Mouse (Mus musculus) cerebellum, postnatal 25 days (tissue): ENCODE measurements around the gene Crtam.

ENCODE experiments used
- DNase-seq, 2 experiments: peaks; one replicate each; pipeline ENCODE4 v3.0.0; 2021; ENCODE audit warnings: mixed read lengths in 2 of 2

Gene Crtam

DNA sequence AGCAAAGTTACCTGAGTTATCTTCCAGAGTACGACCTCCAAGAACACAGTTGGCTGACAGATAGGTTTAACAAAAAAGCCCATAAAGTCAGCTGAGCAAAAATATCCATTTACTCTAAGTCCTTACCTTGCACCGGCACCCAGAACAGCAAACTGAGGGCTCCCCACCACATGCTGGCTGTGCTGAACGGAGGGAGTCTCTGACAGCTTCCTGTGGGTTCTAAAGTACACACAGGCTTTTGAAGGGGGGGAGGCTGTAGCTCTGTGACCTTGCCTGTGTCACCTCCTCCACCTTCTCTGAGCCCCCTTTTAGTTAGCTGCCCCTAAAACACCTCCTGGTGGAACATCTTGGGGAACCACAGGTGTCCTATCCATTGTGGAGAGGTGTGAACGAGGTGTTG lies at the start of gene Crtam:
TSS of gene Crtam (minus strand) at position 214 of the 400 bp plus-strand sequence.
- DNase-seq, result peak in 1 of 2 experiments; percentile 30

DNA sequence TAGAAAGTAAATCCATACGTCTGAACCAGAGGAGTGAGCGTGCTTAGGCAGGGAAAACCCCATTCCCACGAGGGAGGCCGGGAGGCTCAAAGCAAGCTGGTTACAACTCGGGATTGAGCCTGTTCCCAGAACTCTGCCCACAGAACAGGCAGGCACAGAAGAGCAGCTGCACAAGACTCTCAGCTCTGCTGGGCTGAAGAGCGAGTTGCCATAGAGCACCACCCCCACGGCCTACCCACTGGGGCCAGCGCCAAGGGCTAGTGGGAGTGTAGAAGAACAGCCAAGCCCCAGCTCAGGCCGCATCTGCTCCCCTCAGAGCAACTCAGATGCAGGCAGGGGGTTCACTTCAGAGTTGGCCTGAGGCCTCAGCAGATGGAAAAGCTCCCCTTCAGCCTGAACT lies 49.7 kb upstream of the Crtam start:
- peak; percentile 86 to 91 for DNase-seq

DNA sequence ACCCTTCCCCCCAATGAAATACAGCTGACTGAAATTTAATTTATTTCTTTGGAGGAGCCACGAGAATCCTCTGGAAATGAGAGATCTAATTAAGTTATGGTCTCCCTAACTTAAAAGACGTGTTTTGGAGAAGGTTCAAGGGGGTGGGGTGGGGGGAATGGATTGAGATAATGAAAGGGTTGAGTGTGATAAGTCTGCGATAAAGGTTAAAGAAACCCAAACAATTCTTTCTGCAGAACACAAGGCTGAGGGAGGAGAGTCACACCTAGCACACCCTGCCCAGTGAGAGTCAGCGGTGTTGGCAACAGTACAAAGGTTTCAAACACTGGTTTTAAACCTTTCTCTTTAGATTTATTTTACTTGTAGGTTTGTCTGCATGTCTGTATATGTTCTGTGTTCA lies 49.0 kb upstream of the Crtam start:
- no peak for DNase-seq

DNA sequence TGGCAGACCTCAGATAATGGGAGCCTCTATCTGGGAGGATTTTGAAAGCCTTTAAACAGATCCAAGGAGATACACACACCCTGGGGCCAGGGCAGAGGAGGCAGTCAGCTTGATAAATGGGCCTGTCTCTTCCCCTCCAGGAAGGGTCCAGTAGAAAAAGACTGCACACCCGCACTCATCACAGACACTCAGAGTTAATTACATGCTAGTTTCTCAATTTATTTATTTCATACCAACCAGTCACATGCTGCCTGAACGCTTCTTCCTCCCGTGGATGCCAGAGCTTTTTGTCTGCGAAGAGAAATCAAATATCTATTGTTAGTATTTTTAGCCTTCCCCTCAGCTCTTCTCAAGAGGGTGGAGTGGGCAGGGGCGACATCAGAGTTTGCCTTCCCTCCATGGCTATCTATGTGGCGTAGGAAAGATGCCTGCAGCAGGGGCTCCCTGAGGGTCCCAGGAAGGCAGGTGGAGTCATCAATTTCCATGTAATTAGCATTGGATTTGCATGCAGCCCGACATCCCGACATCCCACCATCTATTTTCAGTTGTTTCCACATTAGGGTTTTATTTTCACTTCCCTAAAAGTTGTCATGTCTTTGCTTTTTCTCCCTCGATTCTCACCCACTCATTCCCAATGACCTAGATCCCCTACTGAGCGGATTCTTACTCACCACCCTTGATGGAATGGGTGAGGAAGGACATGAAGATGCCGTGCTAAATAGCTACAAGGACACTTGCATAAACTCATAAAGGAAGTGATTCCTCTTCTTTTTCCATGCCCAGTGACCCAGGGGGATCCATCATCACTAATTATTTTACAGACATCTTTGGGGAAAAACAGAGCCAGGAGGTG lies 46.9 kb upstream of the Crtam start:
- no peak for DNase-seq

GRCm38 (mm10) chr9:41050331-41051079 lies 46.1 kb upstream of the Crtam start:
- DNase-seq, result peak in 1 of 2 experiments; percentile 54

DNA sequence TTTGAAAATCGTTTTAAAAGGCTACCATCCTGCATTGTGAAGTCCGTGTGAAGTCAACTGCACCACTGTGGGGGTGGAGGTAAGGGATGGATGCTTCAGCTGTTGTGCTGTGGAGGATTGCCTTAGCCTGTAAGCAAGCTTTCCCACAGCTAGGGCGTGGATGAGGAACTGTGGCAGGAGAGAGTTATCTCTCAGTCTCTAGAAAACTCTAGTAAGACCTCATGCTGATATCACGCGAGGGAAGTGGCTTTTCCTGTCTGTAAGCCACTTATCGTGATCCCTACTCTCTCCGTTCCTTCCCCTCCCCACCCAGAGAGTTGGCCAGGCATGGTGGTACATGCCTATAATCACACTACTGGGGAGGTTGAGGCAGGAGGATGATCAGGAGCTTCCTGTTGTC lies 44.9 kb upstream of the Crtam start:
- no peak for DNase-seq

DNA sequence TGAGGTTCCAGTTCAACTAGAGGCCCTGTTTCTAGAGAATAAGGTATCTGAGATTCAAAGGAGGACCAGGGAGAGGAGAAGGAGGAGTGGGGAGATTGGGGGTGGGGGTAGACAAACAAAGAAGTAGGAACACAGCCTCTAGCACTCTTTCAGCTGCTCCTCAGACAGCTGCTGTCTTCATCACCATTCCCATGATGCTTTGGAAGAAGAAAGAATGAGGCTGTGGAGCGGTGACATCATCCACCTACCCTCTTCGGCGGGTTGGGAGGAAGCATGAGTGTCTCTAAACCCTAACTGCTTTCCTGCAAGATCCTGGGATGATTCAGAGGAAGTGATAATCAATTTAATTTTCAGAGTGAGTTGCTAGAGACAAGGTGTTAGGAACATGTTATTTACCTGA lies 44.4 kb upstream of the Crtam start:
- DNase-seq, result no peak

- DNase-seq, result no peak
Measured at GRCm38 (mm10) chr9:41048216-41048615, 43.8 kb upstream of the Crtam start.

GRCm38 (mm10) chr9:41047654-41048053 lies 43.2 kb upstream of the Crtam start:
- no peak for DNase-seq

DNA sequence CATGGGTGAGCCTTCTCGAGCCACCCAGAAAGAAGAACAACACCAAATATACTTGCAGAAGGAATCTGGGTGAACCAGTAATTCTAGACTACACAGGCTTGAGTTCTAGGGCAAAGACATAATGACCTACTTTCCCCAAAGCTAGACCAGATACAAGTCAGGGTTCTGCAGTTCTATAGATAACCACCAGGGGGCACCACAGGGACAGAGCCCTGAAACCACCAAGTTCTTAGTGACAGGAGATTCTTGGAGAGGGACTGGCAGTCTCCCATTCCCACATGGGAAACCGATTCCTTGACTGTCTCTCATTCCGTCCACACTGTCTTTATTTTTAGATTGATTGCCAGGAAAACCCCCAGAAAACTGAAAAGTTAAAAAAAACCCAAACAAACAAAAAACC lies 40.2 kb upstream of the Crtam start:
- DNase-seq, result peak; percentile 91 to 94

- DNase-seq, result peak; percentile 73 to 75
Measured at GRCm38 (mm10) chr9:41043641-41044040, 39.2 kb upstream of the Crtam start.

DNA sequence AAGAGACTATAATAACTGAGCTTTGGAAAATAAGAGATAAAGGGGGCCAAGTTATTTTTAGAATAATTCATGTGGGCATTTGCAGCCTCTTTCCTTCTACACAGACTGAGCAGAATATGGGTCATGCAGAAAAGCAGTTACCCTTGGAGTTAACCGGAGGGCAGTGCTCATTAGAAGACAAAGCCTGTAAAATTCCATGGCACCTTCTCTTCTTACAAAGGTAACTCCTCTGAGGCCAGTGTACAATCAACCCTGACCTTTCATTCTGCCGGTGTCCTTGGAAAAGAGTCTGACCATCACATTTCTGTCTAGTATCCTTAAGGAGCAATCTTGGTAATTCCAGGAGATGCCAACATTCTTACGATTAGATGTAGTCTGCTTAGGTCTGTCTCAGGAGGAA lies 37.0 kb upstream of the Crtam start:
- peak in 1 of 2 experiments; percentile 24 for DNase-seq

GRCm38 (mm10) chr9:41038150-41038664 lies 33.8 kb upstream of the Crtam start:
- no peak for DNase-seq

DNA sequence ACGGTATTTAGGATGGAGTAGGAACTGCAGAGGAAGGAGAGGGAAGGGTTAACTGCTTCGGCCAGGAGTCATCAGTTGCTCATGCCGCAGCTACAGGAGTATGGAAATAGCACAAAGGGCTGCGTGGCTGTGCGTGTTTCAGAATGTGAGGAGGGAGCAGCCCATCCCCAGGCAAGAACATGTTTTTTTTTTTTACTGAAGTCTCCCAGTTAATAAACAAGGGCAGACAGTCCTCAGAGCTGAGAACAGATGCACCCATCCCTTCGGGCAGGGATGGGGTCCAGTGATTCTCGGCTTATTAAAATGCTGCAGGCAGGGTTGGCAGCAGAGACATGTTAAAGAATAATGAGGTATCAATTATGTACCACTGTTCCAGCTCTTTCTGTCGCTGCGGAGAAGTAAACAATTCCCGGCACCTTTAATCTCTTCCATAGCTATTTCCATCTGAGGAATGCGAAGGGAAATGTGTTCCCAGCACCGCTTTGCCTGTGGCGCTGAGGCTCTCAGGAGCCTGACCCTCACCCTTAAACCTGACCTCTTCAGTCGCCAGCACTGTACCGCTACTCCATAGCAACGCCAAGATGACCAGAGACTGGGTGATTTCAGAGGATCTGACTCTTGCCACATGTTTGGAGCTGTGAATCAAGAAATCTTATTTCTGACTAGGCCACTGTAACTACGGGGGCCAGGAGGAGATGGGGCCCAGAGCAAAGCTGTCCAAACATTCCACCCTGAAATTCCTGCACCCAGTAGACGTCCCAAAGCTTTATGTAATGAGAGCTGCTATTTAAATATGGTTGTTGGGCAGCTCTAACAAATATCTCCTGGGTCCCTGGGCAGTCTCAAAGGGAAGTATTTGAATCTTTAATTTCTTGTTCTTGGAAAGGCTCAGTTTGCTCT lies 27.4 kb upstream of the Crtam start:
- DNase-seq, result no peak

- no peak for DNase-seq
Measured at GRCm38 (mm10) chr9:41029827-41030226, 25.4 kb upstream of the Crtam start.

- peak; percentile 67 to 81 for DNase-seq
Measured at GRCm38 (mm10) chr9:41028470-41028869, 24.0 kb upstream of the Crtam start.

DNA sequence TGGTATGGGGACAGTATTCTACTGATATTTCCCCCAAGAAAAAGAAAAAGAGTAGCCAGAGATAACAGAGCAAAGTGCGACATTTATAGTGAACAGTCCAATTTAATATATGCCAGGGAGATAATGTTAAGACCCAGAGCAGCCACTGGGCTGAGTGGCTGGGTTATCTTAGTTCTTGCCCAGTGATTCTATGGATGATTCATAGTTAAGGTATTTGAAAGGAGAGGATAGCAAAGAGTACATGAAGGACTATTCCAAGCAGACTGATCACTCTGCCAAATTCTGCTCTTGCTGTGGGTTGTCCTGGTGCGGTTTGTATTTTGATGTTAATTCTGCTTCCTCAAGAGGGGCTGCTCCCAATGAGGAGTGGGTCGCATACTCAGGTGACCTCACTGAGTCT lies 17.3 kb upstream of the Crtam start:
- no peak for DNase-seq

- no peak for DNase-seq
Measured at GRCm38 (mm10) chr9:41020486-41020885, 16.1 kb upstream of the Crtam start.

DNA sequence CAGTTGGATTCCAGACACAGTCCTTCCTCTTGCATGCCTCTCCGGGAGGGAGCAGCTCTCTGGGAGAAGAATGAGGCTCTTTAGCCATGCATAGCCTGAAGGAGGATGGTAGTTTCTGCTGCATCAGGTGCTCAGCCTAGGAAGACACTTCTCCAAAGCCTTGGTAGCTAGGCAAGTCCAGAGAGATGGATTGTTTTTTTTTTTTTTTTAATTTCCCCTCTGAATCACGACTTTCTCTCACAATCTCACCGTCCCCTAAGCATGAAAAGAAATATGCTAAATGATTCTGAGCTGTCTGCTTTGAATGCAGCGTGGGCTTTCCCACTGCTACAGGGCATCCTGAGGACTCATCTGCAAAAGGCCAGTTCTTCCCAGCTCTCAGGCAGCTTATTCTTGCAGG lies 10.1 kb upstream of the Crtam start:
- no peak for DNase-seq

DNA sequence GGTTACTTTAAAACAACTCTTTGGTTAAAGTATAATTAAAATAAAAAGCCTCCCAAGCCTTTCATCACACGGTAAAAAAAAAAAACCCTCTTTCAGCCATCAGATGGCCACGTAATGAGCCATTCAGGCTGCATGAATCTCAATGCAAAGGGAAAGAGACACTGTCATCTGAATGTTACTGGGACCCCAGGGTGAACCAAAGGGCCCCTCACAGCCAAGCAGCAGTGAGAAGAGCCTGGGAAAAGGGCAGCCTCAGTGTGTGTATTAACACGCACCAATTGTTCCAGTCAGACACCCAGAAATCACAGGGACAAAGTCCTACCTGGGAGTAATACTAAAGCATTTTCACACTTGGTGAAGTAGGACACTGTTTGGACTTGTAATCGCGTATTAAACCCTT lies 8.0 kb upstream of the Crtam start:
- no peak for DNase-seq

DNA sequence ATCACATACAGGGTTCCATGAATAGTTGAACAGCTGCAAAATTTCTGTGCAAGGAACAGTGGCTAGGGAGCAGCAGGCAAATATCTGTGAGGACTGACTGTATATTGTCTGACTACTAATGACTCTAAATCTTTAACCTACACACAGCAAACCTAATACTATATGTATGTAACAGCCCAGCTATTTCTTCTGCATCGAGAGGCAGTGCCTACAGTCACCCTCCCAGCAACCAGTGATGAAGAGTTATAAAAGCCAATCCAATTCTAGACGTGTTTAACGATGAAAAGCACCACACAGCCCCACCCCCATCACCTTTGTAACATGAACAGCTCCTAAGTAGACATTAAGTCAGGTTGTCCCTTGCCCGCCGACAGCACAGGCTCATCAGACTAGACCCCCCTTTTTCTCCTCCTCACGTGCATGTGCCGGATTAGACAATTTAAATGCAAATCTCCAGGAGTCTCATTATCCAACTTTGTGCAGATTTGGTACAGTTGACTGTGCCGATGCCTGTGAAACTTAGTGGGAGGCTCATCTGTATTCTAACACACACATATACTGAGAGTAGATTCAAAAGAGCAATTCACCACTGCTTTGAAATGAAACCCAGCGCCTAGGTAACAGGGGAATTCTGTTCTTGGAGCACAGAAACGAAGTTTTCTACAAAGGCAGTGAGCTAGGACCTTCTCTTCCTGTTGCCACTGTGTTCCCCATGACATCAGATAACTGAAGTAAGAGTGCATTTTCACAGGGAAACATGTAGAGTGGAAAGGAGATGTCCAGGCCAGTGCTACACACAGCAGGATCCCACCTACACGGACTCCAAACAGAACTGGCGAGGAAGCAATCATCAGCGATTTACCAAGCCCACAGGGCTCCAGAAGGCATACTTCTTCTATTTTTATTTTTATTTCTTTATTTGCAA lies 7.3 kb upstream of the Crtam start:
- no peak for DNase-seq

- no peak for DNase-seq
Measured at GRCm38 (mm10) chr9:41007785-41008184, 3.4 kb upstream of the Crtam start.
